Mouse (Mus musculus): Measurements from ENCODE around the gene Ccdc63.

GRCm38 (mm10) chr5:122163194-122163593 lies 22.6 kb upstream of the Ccdc63 start:
- TF ChIP-seq CTCF (IDR thresholded peaks at IDR 0.05; ENCODE audit: control insufficient read depth, insufficient read depth, low read length) (no peak), POLR2A (IDR thresholded peaks at IDR 0.05; ENCODE audit: borderline replicate concordance, control insufficient read depth, low read depth, low read length) (no peak)
